Mouse (Mus musculus) T-cell, adult 2 months (primary cell): ENCODE results near the gene Sdhaf2.

ENCODE experiments used
- DNase-seq: peaks from one replicate; pipeline ENCODE4 v3.0.0; 2022; ENCODE audit warnings: low spot score

Sdhaf2 gene

GRCm38 (mm10) chr19:10497512-10498160 is 28.3 kb downstream of the Sdhaf2 start:
- DNase-seq, result no peak

- no peak for DNase-seq
Measured at GRCm38 (mm10) chr19:10496976-10497375, 29.0 kb downstream of the Sdhaf2 start.

GRCm38 (mm10) chr19:10495670-10496069 is 30.3 kb downstream of the Sdhaf2 start:
- DNase-seq, result no peak

- peak; percentile 28 for DNase-seq
Measured at GRCm38 (mm10) chr19:10486264-10486738, 39.6 kb downstream of the Sdhaf2 start.

- no peak for DNase-seq
Measured at GRCm38 (mm10) chr19:10482703-10483102, 43.2 kb downstream of the Sdhaf2 start, which contains the start of gene Ppp1r32. TSS of gene Ppp1r32 (minus strand) at chr19:10482928.

GRCm38 (mm10) chr19:10479541-10479940 is 46.4 kb downstream of the Sdhaf2 start:
- no peak for DNase-seq

GRCm38 (mm10) chr19:10473779-10474178 is 52.2 kb downstream of the Sdhaf2 start:
- DNase-seq, result no peak

- DNase-seq, result no peak
Measured at GRCm38 (mm10) chr19:10472958-10473357, 53.0 kb downstream of the Sdhaf2 start.

- no peak for DNase-seq
Measured at GRCm38 (mm10) chr19:10469171-10469658, 56.7 kb downstream of the Sdhaf2 start.

- DNase-seq, result no peak
Measured at GRCm38 (mm10) chr19:10464427-10464826, 61.5 kb downstream of the Sdhaf2 start.

- DNase-seq, result no peak
Measured at GRCm38 (mm10) chr19:10461584-10461983, 64.4 kb downstream of the Sdhaf2 start.

GRCm38 (mm10) chr19:10459907-10460306 is 66.0 kb downstream of the Sdhaf2 start:
- no peak for DNase-seq

- no peak for DNase-seq
Measured at GRCm38 (mm10) chr19:10458096-10458495, 67.8 kb downstream of the Sdhaf2 start.

GRCm38 (mm10) chr19:10457484-10457800 is 68.5 kb downstream of the Sdhaf2 start:
- DNase-seq, result no peak

- peak; percentile 23 for DNase-seq
Measured at GRCm38 (mm10) chr19:10456752-10457483, 69.0 kb downstream of the Sdhaf2 start, which contains the start of gene Lrrc10b. TSS of gene Lrrc10b (minus strand) at chr19:10457473.

- DNase-seq, result no peak
Measured at GRCm38 (mm10) chr19:10455437-10455806, 70.5 kb downstream of the Sdhaf2 start.

GRCm38 (mm10) chr19:10454718-10455436 is 71.1 kb downstream of the Sdhaf2 start:
- no peak for DNase-seq
